Mouse (Mus musculus): ENCODE results near the gene Camsap2.
A peak's percentile ranks its signal among the peaks of the same experiment; 100 is the strongest.

Camsap2 gene

DNA sequence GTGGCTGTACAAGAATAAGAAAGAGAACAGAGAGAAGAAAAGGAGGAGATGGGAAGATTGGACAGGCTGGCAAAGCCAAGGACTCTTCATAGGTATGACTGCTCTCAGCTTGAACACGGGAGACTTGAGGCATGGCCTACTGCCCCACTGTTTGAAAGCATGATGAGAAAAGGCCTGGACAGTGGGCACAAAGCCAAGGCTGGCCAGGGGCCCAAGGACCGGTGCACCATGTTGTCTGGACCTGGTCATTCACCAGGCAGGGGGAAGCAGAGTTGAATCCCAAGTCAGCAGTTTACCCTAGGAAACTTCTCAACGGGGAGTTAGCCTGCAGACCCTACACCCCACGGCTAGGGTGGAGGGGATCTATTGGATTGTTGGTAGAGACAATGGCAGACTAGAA is 118.0 kb downstream of the Camsap2 start:
- no peak for DNase-seq (ENCODE audit: extremely low read depth, low read depth, low spot score)

DNA sequence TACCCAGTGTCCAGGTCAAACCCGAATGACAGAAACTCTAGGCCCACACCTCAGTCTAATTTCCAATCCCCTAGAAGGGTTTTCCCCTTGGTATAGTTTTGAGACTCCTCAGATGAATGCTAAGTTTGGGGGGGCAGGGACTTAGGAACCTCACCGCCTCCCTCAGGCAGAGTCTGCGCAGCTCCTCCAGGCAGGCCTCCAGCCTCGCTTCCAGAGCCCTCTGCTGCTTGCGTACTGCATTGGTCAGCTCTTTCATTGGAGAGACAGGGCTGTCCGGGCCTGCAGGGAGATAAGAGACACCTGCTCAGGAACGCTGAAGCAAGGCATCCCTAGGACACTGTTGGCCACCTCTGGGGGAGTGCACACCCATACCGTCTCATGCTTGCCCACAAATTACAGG is 119.3 kb downstream of the Camsap2 start:
- DNase-seq (ENCODE audit: extremely low read depth, low read depth, low spot score), result no peak

DNA sequence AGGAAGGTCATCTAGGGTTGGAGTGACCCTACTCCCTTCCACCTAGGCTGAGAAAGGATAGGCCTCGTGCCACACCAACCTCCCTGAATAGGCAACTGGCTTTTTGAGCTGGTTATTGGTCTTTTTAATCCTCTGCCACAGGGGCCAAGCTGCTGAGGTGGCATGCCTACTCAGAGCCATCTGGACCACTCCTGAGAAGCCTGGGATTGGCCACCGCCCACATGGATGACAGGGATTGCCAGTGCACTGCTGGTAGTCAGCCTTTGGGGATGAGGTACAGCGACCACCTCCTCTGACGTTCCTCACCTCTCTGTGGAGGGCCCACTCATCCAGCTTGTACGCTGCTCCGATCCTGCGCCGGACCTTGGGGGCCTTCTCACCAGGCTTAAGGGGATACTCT is 120.1 kb downstream of the Camsap2 start:
- no peak for DNase-seq (ENCODE audit: extremely low read depth, low read depth, low spot score)

DNA sequence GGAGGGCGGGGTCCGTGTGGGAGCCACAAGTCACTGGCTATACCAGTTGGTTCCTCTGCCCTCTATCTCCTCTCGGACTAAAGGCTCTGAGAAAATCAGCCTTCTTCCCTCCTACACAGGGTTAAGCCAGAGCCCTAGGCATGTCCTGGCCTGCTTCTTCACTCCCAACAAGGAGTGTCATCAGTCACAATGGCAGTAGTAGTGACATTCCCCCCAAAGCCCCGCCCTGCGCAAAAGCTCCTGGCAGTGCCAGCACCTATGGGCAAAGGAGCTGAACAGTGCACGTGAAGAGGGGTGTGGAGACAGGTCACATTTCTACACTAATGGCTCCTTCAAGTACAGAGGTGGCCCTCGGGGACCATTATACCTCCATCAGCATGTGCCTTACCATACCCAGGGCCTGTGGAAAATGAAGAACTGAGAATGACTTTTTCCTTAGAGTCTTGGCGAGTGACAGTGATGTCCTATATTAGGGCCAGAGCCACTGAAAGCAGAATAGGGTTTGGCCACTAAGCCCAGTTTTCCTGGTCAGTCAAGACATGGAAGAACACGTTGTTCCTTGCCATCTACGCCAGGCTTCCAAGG is 122.1 kb downstream of the Camsap2 start:
- peak; percentile 97 for DNase-seq (ENCODE audit: extremely low read depth, low read depth, low spot score)

DNA sequence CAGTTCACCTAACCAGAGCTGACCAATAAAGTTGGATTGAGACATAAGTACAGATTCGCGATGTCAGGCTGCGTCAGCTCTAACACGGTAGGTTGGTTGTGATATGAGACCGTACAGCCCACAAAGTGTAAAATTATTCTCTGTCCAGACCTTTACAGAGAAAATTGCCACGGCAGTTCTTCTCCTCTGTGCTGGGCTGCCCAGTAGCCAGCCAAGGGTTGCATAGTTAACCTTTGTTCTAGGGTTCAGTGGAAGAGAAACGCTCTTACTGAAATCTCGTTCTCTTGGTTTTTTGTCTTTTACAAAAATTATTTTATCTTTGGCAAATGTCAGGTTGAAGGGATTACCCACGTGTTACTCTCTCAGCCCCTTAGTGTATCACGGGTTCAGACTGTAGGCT is 123.5 kb downstream of the Camsap2 start:
- no peak for DNase-seq (ENCODE audit: extremely low read depth, low read depth, low spot score)

DNA sequence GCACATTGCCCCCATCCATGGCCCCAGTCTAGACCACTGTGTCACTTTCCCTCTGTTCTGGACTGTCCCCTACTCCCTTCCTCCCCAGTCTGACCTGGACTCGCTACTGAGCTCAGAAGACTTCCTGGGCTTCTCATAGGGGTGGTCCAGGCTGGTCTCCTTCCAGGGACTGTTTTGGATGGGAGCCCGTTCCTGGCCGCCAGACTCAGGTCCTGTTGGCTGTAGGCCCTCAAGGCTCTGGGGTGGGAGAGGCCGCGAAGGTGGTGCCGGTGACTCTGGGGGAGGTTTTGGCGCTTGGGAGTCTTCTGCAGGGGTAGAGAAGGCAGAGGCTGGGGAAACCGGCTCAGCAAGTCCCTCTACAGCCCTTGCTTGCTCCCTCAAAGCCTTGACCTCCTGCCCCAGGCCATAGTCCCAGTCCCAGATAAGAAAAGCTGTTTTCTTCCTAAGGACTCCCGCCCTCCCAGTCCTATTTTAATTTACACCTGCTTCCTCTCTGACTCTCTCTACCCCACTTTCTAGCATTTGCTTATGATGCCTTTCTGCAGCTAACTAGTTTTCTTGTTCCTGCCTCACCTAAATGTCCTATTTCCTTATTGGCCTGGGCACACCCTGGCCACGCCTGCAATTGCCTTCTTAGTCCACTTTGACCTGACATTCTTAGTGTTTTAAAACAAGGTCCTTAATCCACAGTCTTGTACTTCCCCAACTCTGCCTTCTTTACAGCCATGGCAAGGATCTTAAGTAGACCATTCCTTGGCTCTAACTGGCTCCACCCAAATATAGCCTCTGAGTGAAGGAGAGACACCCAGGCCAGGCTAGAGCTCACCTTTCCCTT is 125.7 kb downstream of the Camsap2 start:
- no peak for DNase-seq (ENCODE audit: extremely low read depth, low read depth, low spot score)
